Mouse (Mus musculus): ENCODE data around the gene Taf8.

The Taf8 gene

DNA sequence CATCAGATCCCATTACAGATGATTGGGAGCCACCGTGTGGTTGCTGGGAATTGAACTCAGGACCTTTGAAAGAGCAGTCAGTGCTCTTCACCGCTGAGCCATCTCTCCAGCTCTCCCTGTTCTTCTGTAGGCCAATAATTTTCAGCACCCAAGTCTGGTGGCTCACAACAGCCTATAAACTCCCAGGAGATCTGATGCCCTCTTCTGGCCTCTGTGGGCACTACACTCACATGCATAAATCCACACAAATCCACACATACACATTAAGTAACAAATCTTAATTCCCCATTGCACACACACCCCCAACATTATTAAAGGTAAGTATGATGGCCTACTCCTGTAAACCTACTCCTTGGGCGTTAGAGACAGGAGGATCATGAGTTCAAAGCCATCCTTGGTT is 14.1 kb upstream of the Taf8 start:
- DNase-seq: no peak

DNA sequence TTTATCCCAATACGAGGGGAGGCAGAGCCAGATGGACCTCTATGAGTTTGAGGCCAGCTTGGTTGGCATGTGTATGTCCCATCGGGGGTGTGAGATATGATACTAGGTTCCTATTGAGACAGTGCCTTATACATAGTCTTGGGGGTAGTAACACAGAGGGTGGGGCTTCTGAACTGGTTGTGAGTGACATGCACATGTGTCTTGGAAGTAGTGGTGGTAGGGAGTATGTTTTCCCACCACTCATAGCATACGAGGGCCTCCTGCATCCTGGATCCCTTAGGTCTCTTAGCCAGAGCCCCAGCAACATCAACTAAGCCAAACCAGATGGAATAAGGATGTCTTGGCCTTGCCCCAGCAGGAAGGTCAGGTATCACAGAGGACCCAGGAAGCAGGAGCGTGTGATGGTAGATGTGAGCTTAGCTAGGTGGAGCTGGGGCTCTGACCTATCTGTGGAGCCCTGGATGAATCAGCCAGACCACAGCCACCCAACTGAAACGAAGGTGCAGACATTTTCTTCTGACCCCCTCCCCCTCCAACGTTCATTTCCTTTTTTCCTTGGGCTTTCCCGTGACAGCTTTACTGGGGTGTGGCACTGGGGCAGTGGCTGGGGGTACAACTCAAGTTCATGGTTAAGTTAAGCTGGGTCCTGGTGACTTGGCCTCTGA is 13.2 kb upstream of the Taf8 start:
- no peak for DNase-seq

DNA sequence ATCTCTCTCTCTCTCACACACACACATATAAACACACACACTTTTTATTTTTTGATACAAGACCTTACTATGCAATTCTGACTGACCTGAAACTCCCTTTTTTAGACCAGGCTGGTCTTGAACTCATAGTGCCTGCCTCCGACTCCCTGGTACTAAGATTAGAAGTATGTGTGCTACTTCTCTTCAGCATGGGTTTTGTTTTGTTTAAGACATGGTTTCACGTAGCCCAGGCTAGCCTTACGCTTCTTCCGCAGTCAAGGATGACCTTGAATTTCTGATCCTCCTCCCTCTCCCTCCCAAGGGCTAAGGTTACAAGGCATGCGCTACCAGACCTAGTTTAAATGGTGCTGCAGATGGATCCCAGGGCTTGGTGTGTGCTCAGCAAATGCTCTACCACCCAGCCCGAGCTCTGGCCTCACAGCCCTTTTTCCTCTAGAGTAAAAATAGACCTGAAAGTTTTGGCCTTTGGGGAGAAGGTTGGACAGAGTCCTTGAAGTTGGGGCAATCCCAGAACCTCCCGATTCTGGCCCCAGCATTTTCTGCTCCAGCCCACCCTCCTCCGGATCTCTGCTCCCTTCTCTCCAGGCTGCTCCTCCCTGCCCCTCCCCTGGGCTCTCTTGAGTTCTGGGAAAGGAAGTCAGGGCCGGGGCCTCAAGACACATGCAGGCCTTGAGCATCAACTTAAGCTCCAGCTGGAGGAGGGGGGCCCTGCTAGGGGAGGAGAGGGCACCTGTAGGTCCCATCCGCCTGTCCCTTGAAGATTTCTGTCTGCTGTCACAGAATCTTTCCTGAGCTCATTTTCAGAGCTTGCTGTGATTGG is 11.1 kb upstream of the Taf8 start:
- no peak for DNase-seq

DNA sequence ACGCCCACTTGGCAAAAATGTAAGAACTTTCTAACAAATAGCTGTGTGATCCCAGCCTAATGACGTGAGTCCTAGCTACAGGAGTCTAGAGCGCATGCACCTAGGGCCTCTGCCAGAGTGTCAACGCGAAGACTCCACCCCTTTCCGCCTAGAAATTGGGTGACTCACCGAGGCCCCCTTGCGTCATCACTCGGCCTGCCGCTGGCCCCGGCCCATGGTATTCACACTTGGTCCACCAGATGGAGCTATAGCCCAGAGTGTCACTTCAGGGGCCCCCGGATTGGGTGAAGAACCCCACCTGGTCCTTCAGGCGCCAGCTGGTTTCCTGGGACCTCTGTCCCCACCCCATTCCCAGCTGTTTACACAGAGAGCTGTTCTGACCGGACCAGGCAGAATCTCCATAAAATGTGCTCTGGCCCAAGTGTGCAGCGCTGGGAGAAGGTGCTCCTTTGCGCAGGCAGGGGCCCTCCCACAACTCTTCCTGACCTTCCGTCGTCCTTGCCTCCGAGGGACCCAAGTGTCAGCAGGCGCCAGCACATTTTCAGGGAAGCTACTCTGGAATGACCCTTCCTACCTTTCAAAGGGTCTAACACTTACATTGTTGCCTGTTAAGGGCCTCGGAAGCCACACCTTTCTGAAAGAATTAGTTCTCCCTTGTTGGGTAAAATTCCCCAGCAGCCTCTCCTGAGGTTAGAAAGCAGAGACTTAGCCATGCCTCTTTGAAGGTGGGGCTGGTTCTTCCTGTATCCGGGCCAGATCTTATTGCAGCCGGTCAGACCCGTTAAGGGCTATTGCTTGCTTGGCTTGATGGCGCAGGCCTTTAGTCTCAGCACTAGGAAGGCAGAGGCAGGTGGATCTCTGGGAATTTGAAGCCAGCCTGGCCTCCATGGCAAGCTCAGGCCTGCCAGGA is 9.3 kb upstream of the Taf8 start:
- DNase-seq: peak; percentile 85

DNA sequence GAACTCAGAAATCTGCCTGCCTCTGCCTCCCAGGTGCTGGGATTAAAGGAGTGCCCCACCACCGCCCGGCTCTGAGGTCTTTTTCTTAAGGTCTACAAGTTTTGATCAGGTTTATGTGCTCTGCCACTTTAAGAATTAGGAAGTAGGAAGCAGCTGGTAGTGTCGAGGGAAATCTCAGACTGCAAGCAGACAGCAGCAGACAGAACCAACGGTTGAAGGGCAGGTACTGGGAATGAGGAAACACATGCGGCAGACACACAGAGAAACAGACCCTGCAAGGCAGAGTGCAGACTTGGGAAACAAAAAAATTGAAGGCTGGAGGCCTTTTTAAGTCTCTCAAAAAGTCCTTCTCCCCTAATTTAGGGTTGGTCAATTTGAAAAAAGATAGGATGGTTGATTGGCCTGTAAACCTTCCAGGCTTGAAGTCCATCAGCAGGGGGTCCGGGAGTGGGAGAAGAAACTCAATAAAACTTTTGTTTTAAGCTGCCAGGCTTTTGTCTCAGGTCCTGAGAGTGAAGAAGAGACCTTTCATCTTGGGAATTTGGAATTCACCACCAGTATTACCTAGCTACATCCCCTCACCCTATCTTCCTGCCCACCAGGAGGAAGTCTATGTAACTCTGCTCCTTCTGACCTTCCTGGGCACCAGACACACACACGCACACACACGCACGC is 7.1 kb upstream of the Taf8 start:
- DNase-seq: no peak

DNA sequence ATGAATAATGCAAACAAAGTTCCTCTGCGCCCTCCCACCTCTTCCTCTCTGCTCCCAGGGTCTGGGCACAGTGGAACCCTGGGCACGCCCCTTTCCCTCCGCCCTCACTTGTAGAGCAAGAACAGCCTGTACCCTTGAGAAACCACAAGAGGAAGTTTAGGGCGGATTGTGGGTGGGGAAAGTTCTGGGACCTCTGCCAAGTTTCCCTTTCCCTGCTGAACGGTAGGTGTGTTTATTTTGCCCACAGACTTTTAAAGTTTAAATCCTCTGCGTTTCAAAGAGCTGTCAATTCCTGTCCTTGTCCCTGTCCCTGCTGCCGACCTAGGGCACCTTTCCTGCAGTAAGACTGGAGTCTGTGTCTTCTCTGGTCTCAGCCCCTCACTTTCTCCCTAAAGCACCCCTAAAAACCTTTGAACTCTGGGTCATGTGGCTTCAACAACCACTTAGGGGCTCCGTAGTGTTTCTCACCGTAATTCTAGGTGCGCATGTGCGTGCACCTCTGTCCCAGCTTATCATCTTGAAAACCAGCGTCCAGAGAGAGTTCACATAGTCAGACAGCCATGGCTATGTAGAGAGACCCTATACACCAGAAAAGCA is 6.0 kb upstream of the Taf8 start:
- no peak for DNase-seq

DNA sequence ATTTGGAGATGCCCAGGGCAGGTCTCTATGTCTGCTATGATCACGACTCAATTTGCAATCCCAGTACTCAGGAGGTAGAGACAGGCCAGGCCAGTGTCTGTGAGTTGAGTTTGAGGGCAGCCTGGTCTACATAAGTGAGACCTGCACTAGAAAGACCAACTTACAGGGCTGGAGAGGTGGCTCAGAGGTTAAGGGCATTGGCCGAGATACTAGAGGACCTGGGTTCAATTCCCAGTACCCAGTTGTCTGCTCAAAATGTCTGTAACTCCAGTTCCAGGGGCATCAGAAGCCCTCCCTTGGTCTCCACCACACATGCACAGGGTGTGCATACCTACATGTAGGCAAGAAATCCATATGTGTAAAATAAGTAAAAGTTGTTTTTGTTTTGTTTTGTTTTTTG is 5.4 kb upstream of the Taf8 start:
- DNase-seq: no peak

DNA sequence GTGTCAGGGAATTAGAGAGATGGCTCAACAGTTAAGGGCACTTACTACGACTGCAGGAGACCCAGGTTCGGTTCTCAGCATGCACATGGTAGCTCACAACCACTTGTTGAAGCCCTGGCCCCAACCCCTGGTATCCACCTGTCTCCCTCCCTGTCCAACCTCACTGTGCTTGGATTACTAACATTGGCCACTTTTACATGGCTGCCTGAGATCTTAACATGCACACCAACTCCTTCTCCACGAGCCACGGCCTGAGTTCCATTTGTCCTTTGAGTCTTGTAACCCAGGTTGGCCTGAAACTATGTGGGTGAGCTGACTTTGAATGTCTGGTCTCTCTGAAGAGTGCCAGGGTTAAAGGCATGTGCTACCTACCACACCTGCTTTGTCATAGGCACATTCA is 4.6 kb upstream of the Taf8 start:
- no peak for DNase-seq

DNA sequence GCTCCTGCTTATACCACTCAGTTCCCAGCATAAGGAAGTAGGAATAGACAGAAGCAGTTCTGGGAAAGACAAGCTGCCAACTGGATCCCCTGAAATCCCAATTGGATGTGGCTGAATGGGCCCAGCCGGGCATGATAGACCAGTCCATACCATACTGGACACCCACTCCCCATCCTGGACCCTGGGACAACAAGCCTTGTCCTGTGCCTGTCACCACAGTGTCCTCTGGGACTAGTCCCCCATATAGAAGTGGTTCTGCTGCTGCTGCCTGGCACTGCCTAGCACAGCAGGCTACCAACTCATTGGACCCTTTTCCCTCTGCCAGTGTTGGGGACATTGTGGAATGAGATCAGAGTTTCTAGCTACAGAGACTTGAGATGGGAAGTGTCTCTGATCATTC is 4.0 kb upstream of the Taf8 start:
- DNase-seq: no peak

DNA sequence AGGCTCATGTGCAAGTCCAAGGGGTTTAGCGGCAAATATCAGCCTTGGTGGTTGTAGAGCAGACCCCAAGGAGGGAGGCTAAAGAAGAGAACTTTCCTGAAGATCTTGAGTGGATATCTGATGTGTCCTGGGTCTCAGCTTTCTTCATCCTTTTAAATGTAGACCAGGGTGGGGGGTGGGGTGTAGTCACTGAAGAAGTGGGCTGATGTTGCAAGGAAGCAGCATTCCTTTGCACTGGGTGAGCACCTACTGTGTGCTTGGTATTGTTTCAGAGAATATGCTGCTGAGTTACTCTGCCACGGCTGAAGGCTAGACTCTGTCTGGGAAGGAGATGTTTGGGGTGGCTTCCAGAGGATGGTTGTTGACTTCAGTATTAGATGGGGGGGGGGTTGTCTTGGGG is 3.5 kb upstream of the Taf8 start:
- DNase-seq: no peak

DNA sequence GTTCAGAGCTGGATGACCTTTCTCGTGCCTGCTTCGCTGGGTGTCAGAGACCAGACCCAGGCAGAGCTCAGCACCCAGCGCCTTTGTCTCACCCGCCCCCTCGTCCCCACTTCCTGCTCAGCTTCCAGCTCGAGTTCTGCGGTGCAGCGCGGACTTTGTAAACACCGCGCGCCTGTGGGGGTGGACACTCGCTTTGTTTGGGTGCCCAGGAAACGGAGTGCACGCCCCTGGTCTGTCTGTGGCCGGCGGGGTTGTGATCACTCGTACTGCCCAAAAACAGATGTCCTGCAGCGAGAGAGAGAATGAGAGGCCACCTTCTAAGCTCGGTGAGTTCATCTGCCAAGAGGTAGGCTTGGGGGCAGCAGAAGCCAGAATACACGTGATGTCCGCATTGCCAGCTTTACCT is 2.9 kb upstream of the Taf8 start, which contains the start of gene Ccnd3:
TSS of gene Ccnd3 (plus strand) at position 111 of the 406 bp plus-strand sequence.
- no peak for DNase-seq

DNA sequence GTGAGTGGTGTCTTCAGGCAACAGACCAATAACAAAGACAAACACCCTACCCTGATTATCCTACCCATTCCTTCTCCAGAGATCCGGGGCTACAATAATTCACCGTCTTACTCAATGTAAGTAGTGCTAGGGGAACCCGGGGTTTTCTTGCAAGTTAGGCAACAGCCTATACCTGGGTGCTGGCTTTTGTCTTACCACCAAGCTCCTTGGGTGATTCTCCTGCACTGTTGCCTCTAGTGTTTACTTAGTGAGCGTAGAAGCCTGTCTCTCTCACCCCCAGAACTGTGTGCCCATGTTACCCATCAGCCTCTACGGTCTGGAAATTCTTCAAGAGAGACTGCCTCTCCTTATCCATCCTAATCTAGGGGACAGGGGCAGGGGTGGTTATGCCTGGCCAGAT is 2.1 kb upstream of the Taf8 start:
- no peak for DNase-seq

DNA sequence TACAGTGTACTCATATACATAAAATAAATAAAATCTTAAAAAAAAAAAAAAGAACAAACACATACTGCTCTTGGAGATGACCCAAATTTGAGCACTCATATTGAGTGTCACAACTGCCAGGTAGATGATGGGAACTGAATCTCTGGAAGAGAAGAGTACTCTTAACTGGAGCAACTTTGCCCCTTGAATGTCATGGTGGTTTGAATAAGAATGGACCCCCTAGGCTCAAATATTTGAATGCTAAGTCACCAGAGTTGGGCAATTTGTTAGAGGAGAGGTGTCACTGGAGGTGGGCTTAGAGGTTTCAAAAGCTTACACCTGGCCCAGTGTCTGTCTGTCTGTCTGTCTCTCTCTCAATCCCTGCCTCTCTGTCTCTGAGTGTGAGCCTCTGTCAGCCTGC is 1.6 kb upstream of the Taf8 start:
- no peak for DNase-seq

DNA sequence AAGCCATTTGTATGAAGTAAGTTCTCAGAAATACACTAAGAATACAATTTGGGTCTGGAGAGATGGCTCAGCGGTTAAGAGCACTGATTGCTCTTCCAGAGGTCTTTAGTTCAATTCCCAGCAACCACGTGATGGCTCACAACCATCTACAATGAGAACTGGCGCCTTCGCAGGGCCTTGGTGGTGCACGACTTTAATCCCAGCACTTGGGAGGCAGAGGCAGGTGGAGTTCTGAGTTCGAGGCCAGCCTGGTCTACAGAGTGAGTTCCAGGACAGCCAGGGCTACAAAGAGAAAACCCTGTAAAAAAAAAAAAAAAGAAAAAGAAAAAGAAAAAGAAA is 584 bp upstream of the Taf8 start:
- peak; percentile 36 for DNase-seq

DNA sequence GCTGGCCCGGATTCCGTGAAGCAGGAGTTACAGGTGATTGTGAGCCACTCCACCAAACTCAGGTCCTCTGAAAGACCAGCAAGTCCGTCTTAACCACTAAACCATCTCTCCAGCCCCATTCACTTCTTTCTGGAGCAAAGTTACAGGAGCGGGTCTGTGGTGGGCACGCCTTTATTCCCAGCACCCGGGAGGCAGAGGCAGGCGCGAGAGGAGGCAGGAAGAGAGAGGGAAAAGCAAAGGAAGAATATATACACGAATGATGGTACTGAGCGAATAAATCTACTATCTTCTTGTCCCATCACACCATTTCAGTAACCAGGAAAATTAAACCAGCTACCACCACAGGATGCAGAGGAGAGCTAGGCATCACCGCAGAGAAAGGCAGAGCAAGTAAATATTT is 561 bp downstream of the Taf8 start:
- DNase-seq: no peak

DNA sequence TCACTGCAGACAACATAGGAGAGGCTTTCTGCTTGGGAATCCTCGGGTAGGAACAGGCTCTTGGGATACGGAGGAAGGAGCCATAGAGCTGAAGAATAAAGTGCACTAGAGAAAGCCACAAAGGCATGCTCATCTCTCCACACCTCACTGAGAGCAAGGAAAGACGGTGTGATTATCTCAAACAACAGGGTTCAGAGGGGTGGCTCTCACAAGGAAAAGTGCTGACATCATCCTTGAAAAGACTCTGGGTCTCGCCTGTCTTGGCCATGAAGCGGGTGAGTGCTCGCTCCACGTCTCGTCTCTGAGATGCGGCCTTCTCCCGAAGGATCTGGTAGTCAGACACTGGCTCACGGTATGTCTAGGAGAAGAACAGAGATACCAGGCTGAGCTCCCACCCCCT is 8.0 kb downstream of the Taf8 start:
- DNase-seq: no peak

DNA sequence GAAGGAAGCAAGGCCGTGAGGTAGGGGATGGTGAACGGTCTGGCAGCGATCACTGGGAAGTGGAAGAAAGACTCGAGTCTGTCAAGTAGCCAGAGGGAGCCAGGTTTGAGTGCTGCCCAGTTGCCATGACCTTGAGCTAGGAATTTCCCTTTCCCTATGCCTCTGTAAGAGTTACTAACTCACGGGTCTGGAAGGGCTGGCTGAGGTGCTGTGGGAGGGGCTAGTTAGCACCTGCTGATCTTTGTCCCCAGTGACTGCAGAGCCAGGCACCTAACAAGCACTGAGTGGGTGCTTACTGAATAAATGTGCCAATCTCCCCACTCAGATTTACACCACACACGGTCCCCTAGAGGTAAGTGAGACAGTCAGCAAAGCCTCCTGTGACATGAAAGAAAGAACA is 8.4 kb downstream of the Taf8 start:
- no peak for DNase-seq

DNA sequence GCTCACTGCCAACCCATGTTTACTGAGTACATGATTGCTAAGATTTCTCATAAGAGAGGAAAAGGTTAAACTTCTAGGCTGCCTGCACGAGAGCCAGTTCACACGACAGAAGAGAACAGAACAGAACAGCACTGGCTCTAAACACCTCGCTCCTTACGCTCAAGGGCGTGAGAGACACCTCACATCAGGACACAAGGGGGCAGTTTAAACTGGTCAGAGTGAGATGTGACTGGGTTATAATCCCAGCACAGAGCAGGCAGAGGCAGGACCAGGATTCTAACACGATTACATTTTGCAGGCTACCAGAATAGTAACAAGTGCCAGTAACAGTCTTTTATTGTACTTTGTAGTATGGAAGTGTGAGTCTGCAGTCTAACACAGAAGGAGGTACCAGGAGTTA is 9.4 kb downstream of the Taf8 start:
- DNase-seq: no peak

DNA sequence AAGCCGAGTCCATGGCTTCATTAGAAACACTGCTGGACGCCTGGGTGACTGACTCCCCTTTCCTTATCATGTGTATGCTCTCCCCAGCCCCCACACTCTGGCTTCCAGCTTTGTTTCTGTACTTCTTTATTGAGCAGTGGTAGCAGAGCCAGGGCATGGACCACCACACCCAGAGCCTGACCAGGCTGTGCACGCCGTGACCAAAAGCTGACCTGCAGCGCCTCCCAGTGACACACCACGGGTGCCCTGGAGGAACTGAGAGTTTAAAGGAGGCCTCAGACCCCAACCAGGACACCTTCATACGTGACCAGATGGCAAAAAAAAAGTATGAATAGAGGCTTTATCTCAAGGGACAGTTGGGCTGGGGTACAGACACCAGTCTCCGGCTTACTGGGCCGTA is 11.3 kb downstream of the Taf8 start:
- no peak for DNase-seq

DNA sequence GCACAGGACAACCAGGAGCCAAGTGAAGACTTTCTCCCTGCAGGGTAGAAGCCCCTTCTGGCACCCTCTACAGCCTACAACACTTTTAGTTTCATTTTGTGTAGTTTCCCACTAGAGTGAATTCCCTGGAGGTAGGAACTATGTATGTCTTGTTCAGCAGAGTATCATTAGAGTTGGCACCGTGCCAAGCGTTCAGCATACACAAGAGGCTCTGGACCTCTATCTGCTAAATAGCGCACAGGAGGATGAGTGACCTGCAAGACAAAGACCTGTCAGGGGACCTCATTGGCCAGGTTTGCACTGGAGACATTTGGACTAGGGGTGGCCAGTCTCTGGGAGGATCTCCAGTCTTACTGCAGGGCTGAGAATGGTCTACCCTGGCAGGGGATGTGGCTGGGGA is 16.3 kb downstream of the Taf8 start:
- DNase-seq: no peak

DNA sequence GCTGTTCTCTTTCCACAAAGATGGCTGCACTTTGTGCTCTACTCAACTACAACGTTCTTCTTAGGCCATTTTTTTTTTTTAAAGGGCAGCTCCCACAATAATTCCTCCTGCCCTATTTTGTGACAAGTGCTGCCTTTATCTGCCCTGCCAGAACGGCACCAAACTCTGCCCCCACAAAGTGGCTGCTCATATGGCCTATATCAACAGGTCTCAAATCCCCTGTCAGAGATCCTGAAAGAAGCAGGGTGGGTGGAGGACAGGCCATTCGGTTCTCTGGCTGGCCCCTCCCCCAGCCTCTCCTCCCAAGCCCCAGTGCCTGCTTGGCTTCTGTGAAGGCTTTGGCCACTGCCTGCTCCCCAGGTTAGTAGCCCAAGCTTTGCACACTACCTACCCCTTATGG is 17.1 kb downstream of the Taf8 start:
- no peak for DNase-seq

DNA sequence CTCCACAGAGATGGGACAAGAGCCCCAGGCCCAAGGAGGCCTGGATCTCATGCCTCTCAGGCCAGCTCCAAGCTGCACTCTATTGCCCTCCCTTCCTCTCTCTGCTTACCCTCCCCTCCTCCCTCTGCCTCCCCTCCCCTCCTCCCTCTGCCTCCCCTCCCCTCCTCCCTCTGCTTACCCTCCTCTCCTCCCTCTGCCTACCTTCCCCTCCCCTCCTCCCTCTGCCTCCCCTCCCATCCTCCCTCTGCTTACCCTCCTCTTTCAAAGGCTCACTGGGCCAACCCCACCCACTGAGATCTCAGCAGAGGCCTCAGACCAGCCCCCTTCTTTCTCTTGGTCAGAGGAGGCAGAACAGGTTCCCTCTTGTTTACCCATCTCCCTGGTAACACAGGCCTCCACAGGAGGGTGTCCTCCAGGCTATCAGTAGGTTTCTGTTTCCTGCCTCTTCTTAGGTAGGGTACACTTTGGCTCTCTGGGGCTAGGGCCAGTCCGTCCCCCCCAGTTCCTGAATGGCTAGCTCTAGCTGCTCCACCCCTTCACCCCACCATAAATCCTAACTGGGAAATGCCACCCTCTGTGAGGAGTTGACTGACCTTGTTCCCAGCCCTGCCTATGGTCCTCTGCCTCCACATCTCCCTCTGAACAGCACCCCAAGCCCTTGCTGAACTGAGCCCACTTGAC is 17.7 kb downstream of the Taf8 start:
- DNase-seq: no peak

All from cerebellum, adult 9-10 months (tissue).